Mouse (Mus musculus): ENCODE measurements around the gene Troap. TPM values are rescaled to one million over a fixed set of nuclear protein-coding genes. Genes with fewer than 3 reads are reported as not detected.

Gene Troap
- polyA plus RNA-seq, 1 experiment from 2014 or later, result 11.0 TPM

DNA sequence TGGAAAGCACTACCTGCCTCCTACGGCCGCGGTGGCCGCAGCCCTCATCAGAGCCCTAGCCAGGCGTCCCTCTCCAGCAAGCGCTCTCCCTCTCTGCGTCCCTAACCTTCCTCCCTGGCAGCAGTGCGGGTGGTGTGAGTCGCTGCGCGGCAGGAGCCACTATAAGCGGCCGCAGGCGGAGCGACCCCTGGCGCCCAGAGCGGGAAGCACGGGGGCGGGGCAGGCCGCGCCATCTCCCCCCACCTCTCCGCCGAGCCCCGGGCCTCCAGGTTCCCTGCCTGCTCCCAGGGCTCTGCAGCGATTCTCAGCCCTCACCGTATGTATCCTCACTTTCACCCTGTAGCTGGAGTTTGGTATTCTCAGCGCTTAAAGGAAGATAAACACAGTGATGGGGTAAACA, 13.9 kb downstream of the Troap start:
- ATAC-seq (peak; percentile 79), DNase-seq (ENCODE audit: low spot score) (peak; percentile 82)
- Histone ChIP-seq H3K9me3 (replicated peaks; ENCODE audit: control insufficient read depth, low read length) (no peaks in the 10 kb centered on the region), H3K27ac (ENCODE audit: low read depth, low read length) (no peak overlapping the region), H3K4me1 (ENCODE audit: control insufficient read depth, insufficient read depth, low read length) (peaks cover 7% of the 10 kb centered on the region), H3K4me3 (ENCODE audit: low read depth, low read length) (peak overlapping the region; percentile 19; the same call in 1 of the 2 replicates), H3K9ac (ENCODE audit: low read length) (peak overlapping the region; percentile 5; the same call in 1 of the 2 replicates), H3K4me2 (ENCODE audit: low read length) (peak overlapping the region; percentile 40), H3K36me3 (ENCODE audit: control insufficient read depth, insufficient read depth, low read length) (no peaks in the 10 kb centered on the region), H3K27me3 (replicated peaks; ENCODE audit: control insufficient read depth, insufficient read depth, low read length) (peaks cover 72% of the 10 kb centered on the region)
- under 1% methylated on average over 27 of the region's 27 CpGs for WGBS

GRCm38 (mm10) chr15:99089069-99089468, 14.7 kb downstream of the Troap start:
- DNase-seq (ENCODE audit: low spot score) (no peak), ATAC-seq (no peak)
- H3K4me3 ChIP-seq (ENCODE audit: low read depth, low read length), result no peak overlapping the region
- H3K27ac ChIP-seq (ENCODE audit: low read depth, low read length), result no peak overlapping the region
- H3K27me3 ChIP-seq (replicated peaks; ENCODE audit: control insufficient read depth, insufficient read depth, low read length), result peaks cover 71% of the 10 kb centered on the region
- no peak overlapping the region for H3K9ac ChIP-seq (ENCODE audit: low read length)
- H3K9me3 ChIP-seq (replicated peaks; ENCODE audit: control insufficient read depth, low read length), result no peaks in the 10 kb centered on the region
- no peak overlapping the region for H3K4me2 ChIP-seq (ENCODE audit: low read length)
- WGBS, result 9% methylated on average over 14 of the region's 14 CpGs
- H3K4me1 ChIP-seq (ENCODE audit: control insufficient read depth, insufficient read depth, low read length), result peaks cover 9% of the 10 kb centered on the region
- no peaks in the 10 kb centered on the region for H3K36me3 ChIP-seq (ENCODE audit: control insufficient read depth, insufficient read depth, low read length)

DNA sequence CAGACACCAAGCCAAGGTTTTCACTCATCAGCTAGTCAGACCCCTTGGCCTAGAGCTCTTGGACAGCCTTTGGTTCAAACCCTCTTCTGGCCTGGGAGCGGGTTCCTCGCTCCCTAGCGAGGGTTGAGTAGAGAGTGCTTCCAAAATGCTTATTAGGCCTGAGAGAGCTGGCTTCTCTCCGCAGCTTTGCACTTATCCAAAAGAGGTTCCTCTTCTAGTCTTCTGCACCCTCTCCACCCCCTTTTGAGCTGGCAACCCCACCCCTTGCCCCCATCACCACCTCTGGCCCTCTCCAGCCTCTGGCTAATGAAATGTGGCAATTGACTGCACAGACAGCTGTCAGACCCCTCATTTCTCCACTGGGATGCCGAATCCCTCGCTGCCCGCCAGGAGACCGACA, 18.5 kb downstream of the Troap start, which contains the start of gene Dnajc22:
Gene Dnajc22, plus strand, starts transcription at position 301 of the 400 bp plus-strand sequence.
- no peak for ATAC-seq
- peaks cover 62% of the 10 kb centered on the region for H3K27me3 ChIP-seq (replicated peaks; ENCODE audit: control insufficient read depth, insufficient read depth, low read length)

GRCm38 (mm10) chr15:99093291-99094258, 19.2 kb downstream of the Troap start:
- H3K9ac ChIP-seq (ENCODE audit: low read length), result peak overlapping the region; percentile 66
- 1% methylated on average over 56 of the region's 56 CpGs for WGBS
- H3K4me3 ChIP-seq (ENCODE audit: low read depth, low read length), result peak overlapping the region; percentile 40
- H3K27me3 ChIP-seq (replicated peaks; ENCODE audit: control insufficient read depth, insufficient read depth, low read length), result peaks cover 61% of the 10 kb centered on the region
- ATAC-seq (peak; percentile 47), DNase-seq (ENCODE audit: low spot score) (peak; percentile 71)
- no peaks in the 10 kb centered on the region for H3K9me3 ChIP-seq (replicated peaks; ENCODE audit: control insufficient read depth, low read length)
- H3K4me1 ChIP-seq (ENCODE audit: control insufficient read depth, insufficient read depth, low read length), result peaks cover 36% of the 10 kb centered on the region
- no peaks in the 10 kb centered on the region for H3K36me3 ChIP-seq (ENCODE audit: control insufficient read depth, insufficient read depth, low read length)
- H3K4me2 ChIP-seq (ENCODE audit: low read length), result peak overlapping the region; percentile 86
- H3K27ac ChIP-seq (ENCODE audit: low read depth, low read length), result 0 out of 2 replicates have a peak overlapping the region, but pooled peaks have one; percentile 39

More for the DNA sequence above, 18.5 kb downstream of the Troap start, which contains the start of gene Dnajc22:
- Histone ChIP-seq H3K27ac (ENCODE audit: low read depth, low read length) (0 out of 2 replicates have a peak within 1 kb of the TSS, but pooled peaks have one; percentile 39), H3K9me3 (replicated peaks; ENCODE audit: control insufficient read depth, low read length) (no peaks in the 10 kb centered on the region), H3K4me3 (ENCODE audit: low read depth, low read length) (peak within 1 kb of the TSS; percentile 40), H3K4me2 (ENCODE audit: low read length) (peak within 1 kb of the TSS; percentile 86), H3K9ac (ENCODE audit: low read length) (peak within 1 kb of the TSS; percentile 66), H3K36me3 (ENCODE audit: control insufficient read depth, insufficient read depth, low read length) (no peaks in the 10 kb centered on the region), H3K4me1 (ENCODE audit: control insufficient read depth, insufficient read depth, low read length) (peaks cover 36% of the 10 kb centered on the region)
- DNase-seq (ENCODE audit: low spot score), result no peak
- 19% methylated on average over 8 of the region's 8 CpGs for WGBS

GRCm38 (mm10) chr15:99094631-99095270, 20.4 kb downstream of the Troap start:
- ATAC-seq (peak; percentile 61), DNase-seq (ENCODE audit: low spot score) (peak; percentile 77)
- H3K9ac ChIP-seq (ENCODE audit: low read length), result no peak overlapping the region
- H3K27ac ChIP-seq (ENCODE audit: low read depth, low read length), result no peak overlapping the region
- WGBS, result under 1% methylated on average over 27 of the region's 27 CpGs
- H3K36me3 ChIP-seq (ENCODE audit: control insufficient read depth, insufficient read depth, low read length), result no peaks in the 10 kb centered on the region
- H3K27me3 ChIP-seq (replicated peaks; ENCODE audit: control insufficient read depth, insufficient read depth, low read length), result peaks cover 57% of the 10 kb centered on the region
- H3K4me3 ChIP-seq (ENCODE audit: low read depth, low read length), result no peak overlapping the region
- H3K9me3 ChIP-seq (replicated peaks; ENCODE audit: control insufficient read depth, low read length), result no peaks in the 10 kb centered on the region
- peaks cover 37% of the 10 kb centered on the region for H3K4me1 ChIP-seq (ENCODE audit: control insufficient read depth, insufficient read depth, low read length)
- H3K4me2 ChIP-seq (ENCODE audit: low read length), result peak overlapping the region; percentile 25; the same call in 1 of the 2 replicates

DNA sequence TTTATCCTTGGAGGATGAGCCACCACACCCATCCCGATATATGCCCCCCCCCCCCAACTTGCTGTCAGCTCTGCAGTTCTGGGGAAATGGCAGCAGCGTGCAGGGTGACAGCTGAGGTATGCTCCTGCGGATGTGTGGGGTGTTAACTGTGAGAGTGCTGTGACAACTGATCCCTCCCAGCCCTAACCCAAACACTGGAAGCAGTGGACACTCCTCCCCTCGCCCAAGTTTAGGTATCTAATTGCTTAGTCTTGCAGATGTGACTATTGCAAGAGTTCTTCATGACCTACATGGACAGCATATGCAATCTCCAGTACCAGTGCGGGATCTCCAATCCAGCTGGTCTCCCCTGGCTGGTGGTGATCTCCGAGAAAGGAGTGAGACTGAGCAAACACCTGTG, 21.0 kb downstream of the Troap start:
- Histone ChIP-seq H3K9me3 (replicated peaks; ENCODE audit: control insufficient read depth, low read length) (no peaks in the 10 kb centered on the region), H3K27ac (ENCODE audit: low read depth, low read length) (no peak overlapping the region), H3K36me3 (ENCODE audit: control insufficient read depth, insufficient read depth, low read length) (no peaks in the 10 kb centered on the region), H3K4me3 (ENCODE audit: low read depth, low read length) (no peak overlapping the region), H3K9ac (ENCODE audit: low read length) (no peak overlapping the region), H3K4me1 (ENCODE audit: control insufficient read depth, insufficient read depth, low read length) (peaks cover 37% of the 10 kb centered on the region), H3K27me3 (replicated peaks; ENCODE audit: control insufficient read depth, insufficient read depth, low read length) (peaks cover 54% of the 10 kb centered on the region), H3K4me2 (ENCODE audit: low read length) (0 out of 2 replicates have a peak overlapping the region, but pooled peaks have one; percentile 25)
- 13% methylated on average over 6 of the region's 6 CpGs for WGBS
- ATAC-seq (no peak), DNase-seq (ENCODE audit: low spot score) (no peak)

DNA sequence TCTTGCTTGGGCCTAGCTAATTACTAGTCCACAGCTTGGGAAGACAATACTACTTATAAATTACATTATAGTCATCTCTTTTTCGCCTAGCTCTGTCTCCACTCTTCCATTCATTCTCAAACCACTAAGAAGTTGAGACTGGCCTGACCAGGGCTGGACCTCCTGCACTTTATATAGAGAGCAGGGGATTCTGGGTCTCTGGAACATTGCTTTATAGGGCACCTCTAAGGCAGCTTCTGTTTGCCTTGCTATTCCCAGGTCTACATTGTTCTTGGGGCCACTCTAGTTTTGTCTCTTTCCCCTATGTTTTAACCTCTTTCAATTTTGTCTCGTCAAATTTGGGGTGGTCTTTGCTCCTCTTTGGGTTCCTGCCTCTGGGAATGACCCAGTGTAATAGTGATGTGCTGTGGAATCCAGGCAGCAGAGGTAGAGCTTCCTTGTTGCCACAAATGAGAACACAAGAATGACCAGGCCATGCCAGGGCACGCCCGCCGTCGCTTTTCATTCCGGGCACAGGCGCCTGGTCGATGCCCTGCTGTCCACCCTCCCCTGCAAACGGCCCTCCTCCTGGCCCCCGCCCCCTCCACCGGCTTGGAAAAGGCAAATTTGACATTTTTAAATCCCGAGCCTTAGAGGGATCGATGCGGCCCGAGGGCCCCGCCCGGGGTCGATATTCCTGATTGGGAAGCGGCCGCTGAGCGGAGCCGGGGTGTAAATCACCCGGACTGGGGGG, 21.9 kb downstream of the Troap start:
- Histone ChIP-seq H3K9ac (ENCODE audit: low read length) (peak overlapping the region; percentile 54), H3K4me1 (ENCODE audit: control insufficient read depth, insufficient read depth, low read length) (peaks cover 37% of the 10 kb centered on the region), H3K4me3 (ENCODE audit: low read depth, low read length) (peak overlapping the region; percentile 37), H3K4me2 (ENCODE audit: low read length) (peak overlapping the region; percentile 69), H3K36me3 (ENCODE audit: control insufficient read depth, insufficient read depth, low read length) (no peaks in the 10 kb centered on the region), H3K27me3 (replicated peaks; ENCODE audit: control insufficient read depth, insufficient read depth, low read length) (peaks cover 54% of the 10 kb centered on the region), H3K27ac (ENCODE audit: low read depth, low read length) (no peak overlapping the region), H3K9me3 (replicated peaks; ENCODE audit: control insufficient read depth, low read length) (no peaks in the 10 kb centered on the region)
- WGBS, result 7% methylated on average over 24 of the region's 24 CpGs
- DNase-seq (ENCODE audit: low spot score) (no peak), ATAC-seq (no peak)

GRCm38 (mm10) chr15:99096831-99097500, 22.6 kb downstream of the Troap start:
- Histone ChIP-seq H3K4me3 (ENCODE audit: low read depth, low read length) (peak overlapping the region; percentile 37), H3K9me3 (replicated peaks; ENCODE audit: control insufficient read depth, low read length) (no peaks in the 10 kb centered on the region), H3K4me2 (ENCODE audit: low read length) (peak overlapping the region; percentile 69), H3K36me3 (ENCODE audit: control insufficient read depth, insufficient read depth, low read length) (no peaks in the 10 kb centered on the region), H3K27me3 (replicated peaks; ENCODE audit: control insufficient read depth, insufficient read depth, low read length) (peaks cover 54% of the 10 kb centered on the region), H3K4me1 (ENCODE audit: control insufficient read depth, insufficient read depth, low read length) (peaks cover 37% of the 10 kb centered on the region), H3K9ac (ENCODE audit: low read length) (peak overlapping the region; percentile 54), H3K27ac (ENCODE audit: low read depth, low read length) (no peak overlapping the region)
- under 1% methylated on average over 49 of the region's 58 CpGs for WGBS
- DNase-seq (ENCODE audit: low spot score), result no peak
- ATAC-seq, result 0 out of 2 replicates have a peak, but pooled peaks have one; percentile 4
